Mouse (Mus musculus): Measurements from ENCODE around the gene Aldh6a1. TPM values are rescaled to one million over a fixed set of nuclear protein-coding genes. Genes with fewer than 3 reads are reported as not detected.

Gene Aldh6a1
- 54.4 and 56.9 TPM in 2 replicates for polyA plus RNA-seq (2015; fragmentation: Nextera tagmentation; extraction: Ambion mirVana)

DNA sequence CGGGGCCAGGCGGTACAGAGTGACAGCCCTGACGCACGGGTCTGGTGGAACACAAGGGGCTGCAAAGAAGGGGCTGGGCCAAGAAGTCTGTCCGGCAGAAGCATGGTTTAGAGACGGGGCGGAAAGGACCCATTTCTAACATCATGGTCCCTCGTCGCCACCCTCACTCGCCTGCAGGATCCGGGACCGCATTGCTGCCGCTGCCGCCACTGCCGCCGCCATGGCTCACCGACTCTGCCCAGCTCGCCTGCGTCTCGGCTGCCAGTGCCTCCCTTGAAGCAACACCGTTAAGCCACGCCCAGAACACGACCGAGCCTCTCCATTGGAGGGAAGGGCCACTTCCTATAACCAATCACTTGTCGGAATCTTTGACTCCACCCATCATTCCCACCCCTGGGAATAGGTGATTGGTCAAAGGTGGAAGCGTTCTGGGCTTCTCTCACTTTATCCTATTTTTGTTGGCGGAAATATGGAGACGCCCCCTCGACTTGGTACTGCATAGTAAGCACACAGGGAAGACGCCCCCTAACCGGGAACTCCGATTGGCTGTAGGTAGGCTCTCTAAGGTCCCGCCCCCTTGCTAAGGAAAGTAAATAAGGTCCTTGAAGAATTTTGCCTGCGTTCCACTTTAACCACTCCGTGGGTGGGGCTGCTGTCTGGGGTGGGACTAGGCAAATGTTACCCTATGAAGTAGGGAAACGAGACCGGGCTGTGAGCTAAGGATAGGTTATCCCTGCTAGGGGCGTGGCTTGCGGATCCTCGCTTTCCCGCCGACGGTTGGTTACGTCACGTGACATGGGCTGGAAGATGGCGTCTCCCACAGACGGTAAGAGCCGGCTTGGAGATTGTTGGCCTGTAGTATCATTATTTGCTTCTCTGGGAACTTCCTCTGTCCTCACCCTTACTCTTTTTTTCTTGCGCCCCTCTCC, at the start of gene Aldh6a1, which contains the start of gene Lin52:
Aldh6a1 (minus strand) TSS at position 287 of the 929 bp plus-strand sequence.
Lin52 (plus strand) TSS at position 705 of the 929 bp plus-strand sequence.
- H3K4me3 ChIP-seq (ENCODE audit: low read length), result peak within 1 kb of the TSS; percentile 87
- ATAC-seq (ENCODE audit: low read depth), result peak; percentile 99
- H3K9ac ChIP-seq (ENCODE audit: low read length), result peak within 1 kb of the TSS; percentile 70
- H3K36me3 ChIP-seq (ENCODE audit: control insufficient read depth, insufficient read depth, low read length), result no peaks in the 10 kb centered on the region
- peaks cover 14% of the 10 kb centered on the region for H3K4me1 ChIP-seq (replicated peaks; ENCODE audit: control insufficient read depth, insufficient read depth, low read length)
- under 1% methylated on average over 49 of the region's 49 CpGs for WGBS
- H3K4me2 ChIP-seq (ENCODE audit: low read depth, low read length), result peak within 1 kb of the TSS; percentile 95
- H3K27ac ChIP-seq (ENCODE audit: low read length), result peak within 1 kb of the TSS; percentile 71
- H3K27me3 ChIP-seq (ENCODE audit: control insufficient read depth, insufficient read depth, low read depth, low read length), result no peaks in the 10 kb centered on the region
- H3K9me3 ChIP-seq (ENCODE audit: control insufficient read depth, low read length), result no peaks in the 10 kb centered on the region

DNA sequence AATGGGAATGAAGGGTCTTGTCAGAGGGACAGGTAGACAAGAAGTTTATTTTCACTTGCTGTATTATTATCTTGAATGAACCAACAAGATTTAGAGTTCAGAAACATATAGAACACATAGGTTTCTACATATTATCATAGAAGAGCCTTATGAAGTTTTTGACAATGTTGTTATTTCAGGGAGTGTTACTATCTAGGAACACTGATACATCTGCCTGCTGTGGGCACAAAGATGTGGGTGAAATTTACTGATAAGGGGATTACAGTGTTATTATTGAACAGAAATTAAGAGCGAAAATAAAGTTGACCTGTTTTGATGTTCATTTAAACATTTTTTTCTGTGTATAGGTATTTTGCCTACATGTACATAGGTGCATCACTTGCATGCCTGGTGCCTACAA, 46.0 kb upstream of the Aldh6a1 start:
- Histone ChIP-seq H3K27ac (ENCODE audit: low read length) (no peak overlapping the region), H3K4me1 (replicated peaks; ENCODE audit: control insufficient read depth, insufficient read depth, low read length) (no peaks in the 10 kb centered on the region), H3K9me3 (ENCODE audit: control insufficient read depth, low read length) (no peaks in the 10 kb centered on the region), H3K4me2 (ENCODE audit: low read depth, low read length) (no peak overlapping the region), H3K4me3 (ENCODE audit: low read length) (no peak overlapping the region), H3K36me3 (ENCODE audit: control insufficient read depth, insufficient read depth, low read length) (no peaks in the 10 kb centered on the region), H3K27me3 (ENCODE audit: control insufficient read depth, insufficient read depth, low read depth, low read length) (no peaks in the 10 kb centered on the region), H3K9ac (ENCODE audit: low read length) (no peak overlapping the region)
- no peak for ATAC-seq (ENCODE audit: low read depth)
- 96% methylated on average over 1 of the region's 1 CpGs for WGBS

DNA sequence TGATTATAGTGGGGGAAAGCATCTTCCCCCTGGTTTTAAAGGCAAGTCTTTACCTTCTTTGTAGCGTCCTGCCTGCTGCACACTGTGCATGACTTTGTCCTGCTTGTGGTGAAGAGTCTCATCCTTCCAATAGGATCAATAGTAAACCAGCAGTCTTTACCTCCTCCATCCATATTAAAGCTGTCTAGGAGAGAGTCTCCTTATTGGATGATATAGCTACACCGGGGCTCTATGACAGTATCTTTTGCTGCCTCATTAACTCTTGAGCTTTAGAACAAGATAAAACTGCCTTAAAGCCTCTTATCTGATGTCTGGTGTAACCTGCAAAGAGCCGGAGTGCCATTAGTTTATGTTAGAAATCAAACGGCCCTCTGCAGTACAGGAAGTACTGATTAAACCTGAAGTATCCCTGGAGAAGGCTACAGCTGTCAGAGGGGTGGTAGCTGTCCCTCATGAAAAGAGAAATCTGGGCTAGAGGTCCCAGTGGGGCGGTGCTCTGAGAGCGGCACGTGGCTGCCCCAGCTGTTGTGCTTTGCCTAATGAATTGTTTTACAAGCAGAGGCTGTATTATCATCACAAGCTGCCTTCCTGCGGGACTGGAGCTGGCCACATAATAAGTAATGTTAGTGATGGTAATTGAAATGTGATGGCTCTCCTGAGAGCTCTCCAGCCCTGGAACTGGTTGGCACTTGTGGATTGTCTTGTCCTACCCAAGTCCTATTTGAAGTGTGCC, 36.7 kb upstream of the Aldh6a1 start:
- Histone ChIP-seq H3K4me1 (replicated peaks; ENCODE audit: control insufficient read depth, insufficient read depth, low read length) (peaks cover 12% of the 10 kb centered on the region), H3K9me3 (ENCODE audit: control insufficient read depth, low read length) (no peaks in the 10 kb centered on the region), H3K27me3 (ENCODE audit: control insufficient read depth, insufficient read depth, low read depth, low read length) (no peaks in the 10 kb centered on the region), H3K9ac (ENCODE audit: low read length) (no peak overlapping the region), H3K4me3 (ENCODE audit: low read length) (no peak overlapping the region), H3K27ac (ENCODE audit: low read length) (no peak overlapping the region), H3K36me3 (ENCODE audit: control insufficient read depth, insufficient read depth, low read length) (no peaks in the 10 kb centered on the region), H3K4me2 (ENCODE audit: low read depth, low read length) (no peak overlapping the region)
- ATAC-seq (ENCODE audit: low read depth), result peak; percentile 28; the same call in 1 of the 2 replicates
- WGBS, result 18% methylated on average over 8 of the region's 8 CpGs

DNA sequence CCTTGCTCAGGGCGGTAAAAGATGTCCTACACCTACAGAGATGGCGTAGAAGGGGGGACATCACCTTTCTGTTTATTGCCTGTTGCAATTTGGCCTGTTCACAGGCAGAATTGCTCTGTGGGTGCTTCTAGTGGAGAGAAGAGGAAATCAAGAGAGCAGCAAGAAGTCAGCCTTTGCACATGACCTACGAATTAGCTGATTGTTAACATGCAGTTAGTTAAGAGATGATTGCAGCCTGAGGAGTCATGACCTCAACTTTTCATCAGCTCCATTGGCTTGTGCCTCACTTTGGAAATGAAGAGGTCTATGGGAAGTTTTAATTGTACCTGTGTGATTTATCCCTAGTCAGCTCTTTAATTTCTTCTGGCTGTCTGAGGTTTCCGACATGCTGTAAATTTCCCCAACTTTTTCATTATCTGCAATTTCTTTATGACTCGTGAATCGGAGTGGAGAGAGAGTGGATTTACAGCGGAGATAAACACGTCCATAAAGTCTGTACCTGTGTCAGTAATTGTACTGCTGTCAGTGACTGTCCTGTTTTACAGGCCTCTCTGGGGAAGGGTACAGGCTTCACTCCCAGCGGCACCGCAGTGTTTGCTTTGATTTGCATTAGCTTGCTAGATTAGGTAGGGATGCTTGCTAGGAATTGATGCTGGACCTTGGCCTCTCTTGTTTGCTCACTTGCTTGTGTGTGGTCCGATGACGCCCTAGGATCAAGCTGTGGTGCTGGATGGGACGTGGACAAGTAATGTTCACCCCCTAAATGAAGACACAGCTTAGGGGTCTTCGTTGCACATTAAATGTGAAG, 32.2 kb upstream of the Aldh6a1 start:
- H3K4me3 ChIP-seq (ENCODE audit: low read length), result no peak overlapping the region
- H3K4me1 ChIP-seq (replicated peaks; ENCODE audit: control insufficient read depth, insufficient read depth, low read length), result peaks cover 3% of the 10 kb centered on the region; the same call in 1 of the 2 replicates
- H3K27ac ChIP-seq (ENCODE audit: low read length), result no peak overlapping the region
- no peaks in the 10 kb centered on the region for H3K27me3 ChIP-seq (ENCODE audit: control insufficient read depth, insufficient read depth, low read depth, low read length)
- no peak overlapping the region for H3K9ac ChIP-seq (ENCODE audit: low read length)
- H3K9me3 ChIP-seq (ENCODE audit: control insufficient read depth, low read length), result no peaks in the 10 kb centered on the region
- 0 out of 2 replicates have a peak, but pooled peaks cover 3% of the 10 kb centered on the region for H3K36me3 ChIP-seq (ENCODE audit: control insufficient read depth, insufficient read depth, low read length)
- no peak for ATAC-seq (ENCODE audit: low read depth)
- no peak overlapping the region for H3K4me2 ChIP-seq (ENCODE audit: low read depth, low read length)
- WGBS, result 77% methylated on average over 14 of the region's 14 CpGs

DNA sequence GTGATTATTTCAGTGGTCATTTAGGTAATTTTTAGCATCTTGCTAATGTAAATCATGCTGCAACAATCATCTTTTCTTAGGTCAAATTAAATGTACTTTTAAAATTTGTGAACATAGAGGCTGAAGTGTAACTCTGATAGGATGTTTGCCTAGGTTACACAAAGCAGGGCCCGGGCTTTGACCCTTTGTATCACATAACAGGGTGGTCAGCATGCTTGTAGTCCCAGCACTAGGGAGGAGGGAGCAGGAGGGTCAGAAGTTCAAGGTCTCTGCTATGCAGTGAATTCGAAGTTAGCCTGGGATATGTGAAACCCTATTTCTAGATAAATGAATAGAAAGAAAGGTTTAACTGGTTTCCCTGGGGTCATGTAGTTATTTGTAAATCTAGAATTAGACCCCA, 30.4 kb upstream of the Aldh6a1 start:
- ATAC-seq (ENCODE audit: low read depth), result no peak

DNA sequence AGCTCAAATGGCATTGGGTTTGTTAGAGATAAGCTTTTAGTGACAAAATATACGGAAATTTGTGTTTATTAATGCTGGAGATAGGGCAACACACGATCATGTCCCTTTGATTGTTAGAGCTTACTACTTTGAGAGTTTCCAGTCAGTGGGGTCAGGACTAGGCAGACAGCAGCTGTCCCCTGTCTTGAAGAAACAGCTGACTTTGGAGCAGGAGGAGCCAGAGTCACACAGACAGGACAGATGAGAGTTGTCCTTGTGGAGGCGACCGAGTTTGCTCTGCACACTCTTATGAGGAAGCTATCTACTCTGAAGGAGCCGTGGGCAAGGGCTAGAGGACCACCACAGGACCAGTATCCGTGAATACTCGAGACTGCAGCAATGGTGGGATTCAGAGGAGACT, 28.1 kb upstream of the Aldh6a1 start:
- Histone ChIP-seq H3K9ac (ENCODE audit: low read length) (no peak overlapping the region), H3K4me2 (ENCODE audit: low read depth, low read length) (no peak overlapping the region), H3K4me1 (replicated peaks; ENCODE audit: control insufficient read depth, insufficient read depth, low read length) (no peaks in the 10 kb centered on the region), H3K27ac (ENCODE audit: low read length) (no peak overlapping the region), H3K27me3 (ENCODE audit: control insufficient read depth, insufficient read depth, low read depth, low read length) (no peaks in the 10 kb centered on the region), H3K36me3 (ENCODE audit: control insufficient read depth, insufficient read depth, low read length) (0 out of 2 replicates have a peak, but pooled peaks cover 3% of the 10 kb centered on the region), H3K9me3 (ENCODE audit: control insufficient read depth, low read length) (no peaks in the 10 kb centered on the region), H3K4me3 (ENCODE audit: low read length) (no peak overlapping the region)
- WGBS, result 70% methylated on average over 7 of the region's 7 CpGs
- ATAC-seq (ENCODE audit: low read depth), result no peak

More for the DNA sequence above, 30.4 kb upstream of the Aldh6a1 start:
- H3K36me3 ChIP-seq (ENCODE audit: control insufficient read depth, insufficient read depth, low read length), result 0 out of 2 replicates have a peak, but pooled peaks cover 3% of the 10 kb centered on the region
- H3K9ac ChIP-seq (ENCODE audit: low read length), result no peak overlapping the region
- H3K4me2 ChIP-seq (ENCODE audit: low read depth, low read length), result no peak overlapping the region
- 44% methylated on average over 2 of the region's 2 CpGs for WGBS
- no peaks in the 10 kb centered on the region for H3K9me3 ChIP-seq (ENCODE audit: control insufficient read depth, low read length)
- no peaks in the 10 kb centered on the region for H3K27me3 ChIP-seq (ENCODE audit: control insufficient read depth, insufficient read depth, low read depth, low read length)
- no peak overlapping the region for H3K27ac ChIP-seq (ENCODE audit: low read length)
- H3K4me3 ChIP-seq (ENCODE audit: low read length), result no peak overlapping the region
- no peaks in the 10 kb centered on the region for H3K4me1 ChIP-seq (replicated peaks; ENCODE audit: control insufficient read depth, insufficient read depth, low read length)

DNA sequence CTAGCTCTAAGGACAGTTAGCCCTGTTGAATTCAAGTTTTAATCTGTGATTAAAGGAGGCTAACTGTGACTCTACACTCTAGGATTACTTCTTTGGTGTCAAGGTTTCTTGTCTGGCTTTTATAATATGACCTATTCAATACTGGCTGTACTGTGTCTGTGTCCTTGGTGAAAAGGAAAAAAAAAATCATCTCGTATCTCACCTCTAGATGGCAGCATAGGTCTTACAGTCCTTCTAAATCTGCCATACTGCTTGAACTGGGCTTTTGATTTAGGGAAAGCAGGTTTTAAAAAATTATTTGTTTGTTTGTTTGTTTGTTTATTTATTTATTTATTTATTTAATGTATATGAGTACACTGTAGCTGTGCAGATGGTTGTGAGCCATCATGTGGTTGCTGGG, 17.9 kb upstream of the Aldh6a1 start:
- no peak for ATAC-seq (ENCODE audit: low read depth)
- WGBS, result 2% methylated on average over 1 of the region's 1 CpGs
- Histone ChIP-seq H3K27me3 (ENCODE audit: control insufficient read depth, insufficient read depth, low read depth, low read length) (no peaks in the 10 kb centered on the region), H3K36me3 (ENCODE audit: control insufficient read depth, insufficient read depth, low read length) (0 out of 2 replicates have a peak, but pooled peaks cover 2% of the 10 kb centered on the region), H3K4me3 (ENCODE audit: low read length) (no peak overlapping the region), H3K4me1 (replicated peaks; ENCODE audit: control insufficient read depth, insufficient read depth, low read length) (no peaks in the 10 kb centered on the region), H3K9me3 (ENCODE audit: control insufficient read depth, low read length) (no peaks in the 10 kb centered on the region), H3K4me2 (ENCODE audit: low read depth, low read length) (no peak overlapping the region), H3K27ac (ENCODE audit: low read length) (no peak overlapping the region), H3K9ac (ENCODE audit: low read length) (no peak overlapping the region)

DNA sequence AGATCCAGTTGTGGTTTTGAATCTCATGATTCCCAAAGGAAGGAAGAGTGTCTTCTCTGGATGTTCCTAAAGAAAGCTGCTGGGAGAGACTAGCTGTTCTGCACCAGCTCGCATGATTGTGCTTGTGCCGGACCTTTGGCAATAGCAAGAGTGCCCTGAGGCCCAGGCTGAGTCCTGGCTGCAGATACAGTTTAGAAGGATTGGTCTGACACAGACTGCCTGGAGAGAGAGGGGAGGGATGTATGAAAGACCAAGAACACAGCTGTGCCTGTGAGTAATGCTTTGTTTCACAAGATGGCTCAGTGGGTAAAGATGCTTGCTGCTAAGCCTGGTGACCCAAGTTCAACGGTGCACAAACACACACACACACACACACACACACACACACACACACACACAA, 12.1 kb upstream of the Aldh6a1 start:
- Histone ChIP-seq H3K4me2 (ENCODE audit: low read depth, low read length) (no peak overlapping the region), H3K9ac (ENCODE audit: low read length) (no peak overlapping the region), H3K4me1 (replicated peaks; ENCODE audit: control insufficient read depth, insufficient read depth, low read length) (no peaks in the 10 kb centered on the region), H3K27me3 (ENCODE audit: control insufficient read depth, insufficient read depth, low read depth, low read length) (no peaks in the 10 kb centered on the region), H3K4me3 (ENCODE audit: low read length) (no peak overlapping the region), H3K36me3 (ENCODE audit: control insufficient read depth, insufficient read depth, low read length) (peaks cover 23% of the 10 kb centered on the region), H3K9me3 (ENCODE audit: control insufficient read depth, low read length) (no peaks in the 10 kb centered on the region), H3K27ac (ENCODE audit: low read length) (no peak overlapping the region)
- no peak for ATAC-seq (ENCODE audit: low read depth)
- WGBS, result 92% methylated on average over 3 of the region's 3 CpGs

Data from lung, embryonic 16.5 days (tissue).